Mouse (Mus musculus) heart, postnatal 0 days (tissue): Measurements from ENCODE around the gene Hpn.
A peak's percentile ranks its signal among the peaks of the same experiment; 100 is the strongest.

ENCODE experiments used
- CTCF ChIP-seq: IDR thresholded peaks from 2 replicates; pipeline ENCODE4 v1.5.1; 2016; ENCODE audit warnings: antibody characterized with exemption, control low read depth, low read depth
- EP300 ChIP-seq: IDR thresholded peaks from 2 replicates; pipeline ENCODE4 v1.6.1; 2016; ENCODE audit warnings: antibody characterized with exemption, low read depth

DNA sequence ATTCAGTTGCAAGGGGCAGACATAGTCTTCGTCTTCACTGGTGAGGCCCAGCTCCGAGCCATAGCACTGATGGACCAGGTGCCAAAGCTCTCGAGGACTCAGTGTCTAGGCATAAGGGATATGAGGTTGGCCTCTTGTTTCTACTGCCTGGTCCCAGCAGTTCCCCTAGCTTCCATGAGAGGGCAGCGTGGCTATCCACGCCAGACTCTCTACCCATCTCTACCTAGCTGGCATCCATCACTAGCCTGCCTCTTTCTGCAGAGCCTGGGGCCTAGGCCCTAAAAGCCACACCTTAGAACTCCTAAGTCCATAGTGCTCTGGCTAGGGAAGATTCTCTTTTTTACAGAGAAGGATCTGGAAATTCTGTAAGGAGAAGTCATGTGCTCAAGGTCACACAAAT, 24.7 kb upstream of the Hpn start:
- TF ChIP-seq CTCF, result peak; percentile 85
- no peak for TF ChIP-seq EP300
